Mouse (Mus musculus): ENCODE results near the gene Tnnt3.

The Tnnt3 gene

DNA sequence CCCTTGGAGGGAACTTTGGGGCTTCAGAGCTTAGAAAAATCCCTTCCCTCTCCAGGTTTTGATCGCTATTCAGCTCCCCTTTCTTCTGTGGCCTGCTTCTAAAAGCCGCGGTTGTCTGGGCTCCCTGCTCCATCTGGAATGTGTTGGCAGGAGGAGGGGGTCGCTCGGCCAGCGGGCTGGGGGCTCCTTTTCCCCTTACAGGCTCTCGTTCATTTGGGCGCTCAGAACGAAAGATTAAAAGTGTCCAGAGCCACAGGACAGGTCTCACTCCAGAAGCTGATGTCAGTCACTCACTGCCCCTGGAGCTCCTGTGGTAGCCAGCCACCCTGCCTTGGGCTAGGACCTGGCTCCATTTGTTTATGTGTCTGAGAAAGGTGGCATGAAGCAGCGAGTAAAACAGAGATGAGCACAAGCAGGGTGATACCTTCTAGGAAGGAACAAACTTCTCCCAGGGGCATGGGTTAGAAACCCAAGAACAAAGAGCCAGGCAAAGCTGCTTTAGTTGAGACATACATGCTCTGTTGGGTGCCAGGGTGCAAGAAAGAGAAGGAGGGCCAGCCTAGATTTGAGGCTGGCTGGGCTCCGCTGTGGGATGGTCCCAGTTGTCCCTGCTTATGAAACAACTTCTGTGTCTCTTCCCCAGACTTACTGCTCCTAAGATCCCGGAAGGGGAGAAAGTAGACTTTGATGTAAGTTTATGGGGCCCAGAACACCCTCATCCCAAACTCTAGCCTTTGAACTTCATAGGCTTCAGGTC, 11.6 kb downstream of the Tnnt3 start:
- no peak for DNase-seq

DNA sequence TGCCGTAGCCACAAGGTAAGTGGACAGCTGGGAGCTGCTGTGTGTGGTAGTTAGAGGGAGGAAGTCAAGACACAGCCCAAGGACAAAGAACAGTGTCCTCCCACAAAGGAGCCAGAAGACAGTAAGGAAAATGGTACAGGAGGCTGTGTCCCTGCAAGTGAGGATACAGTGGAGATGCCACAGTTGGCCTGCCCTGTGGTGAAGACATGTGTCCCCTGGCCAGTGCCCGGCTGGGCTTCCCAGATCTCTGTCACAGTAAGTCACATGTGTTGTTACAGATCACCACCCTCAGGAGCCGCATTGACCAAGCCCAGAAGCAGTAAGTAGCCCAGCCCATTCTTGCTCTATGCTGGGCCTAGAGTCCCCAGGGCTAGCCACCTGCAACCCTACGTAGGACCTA, 15.4 kb downstream of the Tnnt3 start:
- DNase-seq: no peak

DNA sequence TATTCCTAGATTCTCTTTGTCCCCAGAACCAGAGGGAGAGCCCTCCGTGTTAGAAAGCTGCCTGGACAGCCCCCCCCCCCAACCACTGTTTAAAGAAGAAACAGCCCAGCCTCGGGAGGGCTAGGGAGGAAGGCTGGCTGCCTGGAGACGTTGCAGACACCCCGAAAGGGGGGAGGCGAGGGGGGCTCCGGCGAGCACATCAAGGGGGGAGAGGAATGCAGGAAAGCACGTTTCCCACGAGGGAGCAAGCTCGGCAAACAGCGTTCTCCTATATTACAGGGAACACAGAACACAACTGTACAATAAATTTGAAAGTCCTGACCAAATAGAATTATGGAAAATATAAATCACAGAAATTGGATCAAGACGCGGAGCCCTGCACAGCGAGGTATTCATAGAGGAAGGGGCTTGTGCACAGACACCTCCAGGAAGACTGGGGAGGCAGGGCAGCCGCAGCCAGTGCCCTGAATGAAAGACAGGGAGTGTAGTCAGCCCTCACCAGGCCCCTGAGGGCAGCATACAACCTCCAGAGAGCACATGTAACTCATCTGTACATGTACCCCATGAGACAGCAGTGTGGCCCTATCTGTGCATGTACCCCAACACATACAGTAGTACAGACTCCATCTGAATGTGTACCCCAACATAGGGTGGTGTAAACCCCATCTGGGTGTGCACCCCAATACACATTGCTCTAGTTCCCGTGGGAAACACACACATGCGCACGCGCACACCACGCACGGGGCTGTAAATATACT, 17.8 kb downstream of the Tnnt3 start:
- no peak for DNase-seq

DNA sequence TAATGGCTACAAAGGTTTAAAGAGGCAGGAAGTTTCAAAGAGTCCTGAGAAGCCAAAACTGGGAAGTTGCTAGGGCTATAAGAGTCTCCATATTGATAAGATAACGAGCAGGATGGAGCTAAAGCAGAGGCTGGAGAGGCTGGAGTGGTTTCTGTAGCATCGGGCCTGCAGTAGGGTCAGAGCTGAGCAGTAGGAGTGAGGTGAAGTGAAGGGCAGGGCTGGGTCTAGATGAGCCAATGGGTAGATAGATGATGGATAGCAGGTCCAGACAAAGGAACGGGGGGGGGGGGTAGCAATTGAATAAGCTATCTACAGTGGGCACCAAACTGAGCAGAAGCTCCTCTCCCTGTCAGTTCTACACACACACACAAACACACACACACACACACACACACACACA, 18.9 kb downstream of the Tnnt3 start:
- DNase-seq: no peak

DNA sequence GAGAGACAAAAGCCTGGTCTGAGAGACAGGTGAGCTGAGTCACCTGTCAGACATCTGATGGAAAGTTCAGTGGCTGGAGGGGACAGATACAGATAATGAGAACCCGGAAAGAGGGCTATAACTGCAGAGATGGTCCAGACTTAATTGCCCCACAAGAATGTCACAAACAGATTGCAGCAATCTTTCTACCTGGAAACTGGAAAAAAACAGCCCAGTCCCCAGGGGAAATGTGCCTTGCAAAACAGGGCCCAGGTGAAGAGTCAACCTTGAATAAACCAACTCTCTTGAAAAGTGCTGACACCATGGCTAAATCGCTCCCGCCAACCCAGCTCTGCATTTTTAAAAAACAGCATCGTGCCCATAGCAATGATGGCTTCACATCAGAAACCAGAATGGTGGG, 21.7 kb downstream of the Tnnt3 start:
- no peak for DNase-seq

DNA sequence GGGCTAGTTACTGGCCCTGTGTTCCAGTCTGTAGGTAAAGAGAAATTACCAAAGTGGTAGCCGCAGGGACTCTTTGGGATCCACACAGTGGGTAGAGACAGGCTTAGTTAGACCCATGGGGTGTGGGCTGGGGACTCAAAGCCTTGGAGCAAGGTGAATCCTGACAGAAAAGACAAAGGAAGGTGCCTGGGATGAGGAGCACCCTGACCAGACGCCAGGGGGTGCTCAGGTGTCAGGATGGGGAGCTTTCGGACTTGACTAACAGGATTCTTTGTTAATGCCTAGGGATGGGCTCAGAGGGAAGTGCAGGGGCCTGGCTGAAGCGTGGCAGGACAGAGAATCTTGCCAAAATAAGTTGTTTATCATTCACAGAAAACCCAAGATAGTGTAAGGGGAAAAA, 23.7 kb downstream of the Tnnt3 start:
- peak; percentile 21 for DNase-seq

DNA sequence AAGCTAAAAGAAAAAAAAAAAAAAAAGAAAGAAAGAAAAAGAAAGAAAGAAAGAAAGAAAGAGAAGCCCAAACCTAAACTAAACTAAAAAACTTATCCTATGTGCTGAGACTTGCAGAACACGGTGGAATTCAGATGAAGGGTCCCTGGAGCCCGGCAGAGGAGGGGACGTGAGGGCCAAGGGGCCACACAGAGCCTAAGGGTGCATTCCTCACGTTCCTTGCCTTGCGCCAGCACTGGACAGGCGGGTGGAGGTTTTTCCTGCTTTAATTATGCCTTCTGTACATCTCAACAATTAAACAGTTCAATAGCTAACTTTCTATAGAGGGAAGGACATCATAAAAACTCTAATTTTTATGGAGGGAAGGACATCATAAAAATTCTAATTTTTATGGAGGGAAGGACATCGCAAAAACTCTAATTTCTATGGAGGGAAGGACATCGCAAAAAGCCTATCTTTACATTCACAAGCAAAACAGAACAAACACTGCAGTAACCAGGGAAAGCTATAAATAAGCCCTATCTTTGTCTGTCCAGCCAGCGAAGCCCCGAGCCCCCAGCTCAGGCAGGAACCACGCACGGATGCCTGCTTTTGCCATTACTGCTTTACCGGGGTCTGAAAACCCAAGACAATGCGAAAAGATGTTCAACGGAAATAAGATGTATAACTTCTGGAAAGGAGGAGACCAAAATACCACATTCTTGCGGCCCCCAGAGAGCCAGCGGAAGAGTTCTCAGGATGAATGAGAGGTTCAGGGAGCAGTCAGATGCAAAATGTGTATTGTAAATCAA, 24.8 kb downstream of the Tnnt3 start:
- DNase-seq: no peak

DNA sequence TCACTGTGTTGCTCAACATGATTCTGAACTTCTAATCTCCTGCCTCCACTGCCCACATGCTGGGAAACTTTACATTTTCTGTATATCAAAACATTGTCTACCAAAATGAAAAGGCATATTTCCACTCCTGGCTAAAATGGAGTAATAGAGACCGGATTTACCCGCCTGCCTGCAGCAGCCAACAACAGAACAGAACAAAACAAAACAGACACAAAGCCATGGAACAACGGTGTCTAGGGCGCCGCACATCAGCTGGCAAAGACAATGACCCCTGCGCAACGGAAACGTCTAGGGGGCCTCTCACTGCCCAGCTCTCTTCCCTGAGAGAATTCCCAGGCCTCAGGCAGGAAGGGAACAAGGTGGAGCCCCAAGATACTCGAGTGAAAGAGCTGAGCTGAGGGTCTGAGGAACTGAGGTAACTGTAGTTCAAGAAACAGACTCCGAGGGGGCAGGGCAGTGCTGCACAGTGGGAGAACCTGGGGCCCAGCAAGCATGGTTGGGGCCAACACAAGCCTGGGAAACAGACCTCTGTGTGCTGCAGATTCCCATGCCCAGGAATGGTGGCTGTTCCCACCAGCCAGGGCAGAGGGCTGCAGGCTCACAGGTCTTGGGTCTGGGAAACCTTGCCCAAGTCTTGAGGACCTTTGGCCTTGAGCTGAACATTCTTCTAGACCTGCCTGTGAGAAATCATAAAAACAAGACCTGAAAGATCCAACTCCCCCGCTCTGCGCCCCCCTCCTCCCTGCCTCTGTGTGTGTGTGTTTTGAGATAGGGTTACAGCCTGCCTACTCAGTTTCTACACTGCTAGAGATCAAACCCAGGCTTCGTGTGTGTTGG, 26.9 kb downstream of the Tnnt3 start:
- no peak for DNase-seq

DNA sequence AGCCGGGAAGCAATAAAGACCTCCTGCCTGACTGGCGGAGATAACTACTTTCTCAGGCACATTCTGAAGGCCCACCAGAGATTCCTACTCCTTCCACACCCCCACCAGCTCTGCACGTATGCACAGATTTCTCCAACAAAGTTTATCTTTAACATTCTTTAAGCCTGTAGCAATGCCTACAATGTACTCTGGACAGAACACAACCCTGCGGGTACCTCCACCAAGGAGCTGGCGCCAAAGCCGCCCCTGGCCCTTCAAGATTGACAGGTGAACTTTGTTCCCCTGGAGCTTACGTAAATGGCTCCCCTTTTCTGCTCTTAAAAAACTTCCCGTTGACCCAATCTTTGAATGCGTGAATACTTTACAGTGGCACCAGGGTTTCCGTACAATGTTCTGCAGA, 30.7 kb downstream of the Tnnt3 start:
- DNase-seq: no peak

DNA sequence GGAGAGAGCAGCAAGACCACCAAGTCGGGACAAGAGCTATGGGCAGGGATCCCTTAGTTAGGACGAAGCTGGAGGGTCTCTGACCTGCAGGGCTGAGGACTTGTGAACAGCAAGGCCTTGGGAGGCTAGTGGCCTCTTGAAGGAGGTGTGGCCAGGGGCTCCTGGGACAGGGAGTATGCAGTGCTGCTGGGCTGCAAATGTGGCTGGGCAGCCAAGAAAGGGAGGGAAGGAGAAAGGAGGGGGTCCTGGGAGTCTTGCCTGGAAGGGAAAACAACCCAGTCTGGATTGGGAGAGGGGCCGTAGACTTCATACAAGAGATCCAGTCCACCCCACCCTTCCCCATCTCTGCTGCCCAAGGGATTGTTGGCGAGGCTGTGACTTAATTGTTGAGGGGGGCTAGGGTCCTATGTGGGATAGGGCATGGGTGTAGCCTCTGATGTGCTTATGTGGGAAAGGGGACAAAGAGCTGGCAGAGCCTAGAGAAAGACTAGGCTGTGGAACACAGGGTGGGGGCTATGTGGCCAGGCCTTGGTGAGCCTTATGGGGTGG, 33.4 kb downstream of the Tnnt3 start:
- no peak for DNase-seq

DNA sequence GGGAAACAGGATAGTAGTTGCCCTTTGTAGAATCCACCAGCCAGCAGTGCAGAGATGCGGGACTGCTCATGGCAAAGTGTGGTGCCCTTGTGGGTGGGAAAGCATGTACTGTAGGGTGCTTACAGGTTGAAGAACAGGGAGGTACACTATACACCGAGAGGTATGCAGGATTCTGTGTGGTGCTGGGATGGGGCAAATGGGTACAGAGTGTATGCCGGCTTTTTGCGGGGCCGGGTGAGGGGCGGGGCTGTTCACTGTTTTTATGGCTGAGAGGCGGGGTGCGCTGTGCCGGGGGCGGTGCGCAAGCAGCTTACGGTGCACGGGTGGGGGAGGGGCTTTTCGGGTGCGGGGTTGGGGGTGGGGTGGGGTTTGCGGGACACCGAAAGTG, 34.0 kb downstream of the Tnnt3 start, which contains the start of gene Mrpl23:
Mrpl23 (plus strand) TSS at position 16 of the 388 bp plus-strand sequence.
- DNase-seq: no peak

DNA sequence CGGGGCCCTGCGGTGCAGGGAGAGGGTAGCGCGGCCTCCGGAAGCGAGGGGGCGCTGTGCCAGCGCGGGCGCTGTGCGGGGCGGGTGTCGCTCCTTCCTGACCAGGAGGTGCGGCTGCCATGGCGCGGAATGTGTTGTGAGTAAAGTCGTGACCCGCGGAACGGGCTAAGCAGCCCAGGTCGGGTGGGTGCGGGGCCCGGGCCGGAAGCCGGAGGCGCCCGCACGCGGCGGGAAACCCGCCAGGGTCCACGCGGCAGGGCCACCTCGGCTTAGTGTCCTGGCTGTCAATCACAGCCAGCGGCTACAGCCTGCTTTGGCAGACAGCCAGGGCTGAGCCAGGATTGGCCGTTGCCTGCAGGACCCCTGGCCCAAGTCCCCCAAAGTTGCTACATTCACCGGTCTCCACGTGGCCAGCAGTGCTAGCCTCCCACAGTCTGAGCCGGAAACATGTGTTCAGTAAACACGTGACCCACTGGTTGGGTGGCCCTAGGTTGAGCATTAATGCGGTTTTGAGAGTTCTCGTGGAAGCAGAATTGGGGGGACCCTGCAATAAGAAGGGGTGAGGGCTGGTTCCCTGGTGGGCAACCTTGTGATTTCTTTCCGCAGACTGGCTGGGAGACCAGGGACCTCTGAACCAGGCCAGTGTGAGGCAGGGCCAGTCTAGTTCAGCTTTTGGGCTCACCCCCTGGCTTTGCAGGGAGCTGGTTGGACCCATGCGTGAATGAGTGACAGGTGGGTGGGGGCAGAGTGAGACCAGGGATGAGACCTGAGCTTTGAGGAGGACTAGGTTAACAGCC, 34.6 kb downstream of the Tnnt3 start:
- DNase-seq: peak; percentile 83

DNA sequence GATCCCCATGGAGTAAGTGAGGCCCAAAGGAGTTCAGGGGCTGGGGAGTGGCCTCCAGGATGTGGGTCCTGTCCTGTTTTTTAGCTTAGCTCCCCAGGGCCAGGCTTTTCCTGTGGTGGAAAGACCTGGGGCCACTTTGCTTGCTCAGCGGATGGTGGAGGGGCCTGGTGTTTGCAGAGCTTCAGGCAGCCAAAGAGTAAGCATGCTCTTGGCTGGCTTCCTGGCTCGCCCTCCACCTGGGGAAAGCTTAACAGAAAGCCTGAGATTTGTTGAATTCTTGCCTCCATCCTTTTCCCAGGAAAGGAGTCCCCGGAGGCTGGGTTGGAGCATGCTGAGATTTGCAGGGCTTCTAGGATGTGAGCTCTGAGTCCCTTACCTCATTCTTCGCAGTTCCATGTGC, 36.5 kb downstream of the Tnnt3 start:
- no peak for DNase-seq

DNA sequence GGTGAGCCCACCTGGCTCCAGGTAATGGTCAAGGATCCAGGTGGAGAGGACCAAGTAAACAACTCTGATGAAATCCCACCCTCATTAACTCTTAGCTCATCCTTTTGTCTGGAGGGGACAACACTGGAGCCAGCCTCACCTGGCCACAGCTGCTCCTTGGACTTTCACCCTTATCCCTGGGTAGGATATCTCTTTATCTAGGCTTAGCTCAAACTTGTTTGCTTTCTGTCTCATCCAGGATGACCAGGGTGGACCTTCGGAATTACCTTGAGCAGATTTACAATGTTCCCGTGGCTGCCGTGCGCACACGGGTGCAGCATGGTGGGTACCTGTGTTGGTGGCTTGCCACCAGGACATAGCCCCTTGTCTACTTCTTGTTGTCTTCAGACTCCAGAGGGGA, 37.2 kb downstream of the Tnnt3 start:
- no peak for DNase-seq

DNA sequence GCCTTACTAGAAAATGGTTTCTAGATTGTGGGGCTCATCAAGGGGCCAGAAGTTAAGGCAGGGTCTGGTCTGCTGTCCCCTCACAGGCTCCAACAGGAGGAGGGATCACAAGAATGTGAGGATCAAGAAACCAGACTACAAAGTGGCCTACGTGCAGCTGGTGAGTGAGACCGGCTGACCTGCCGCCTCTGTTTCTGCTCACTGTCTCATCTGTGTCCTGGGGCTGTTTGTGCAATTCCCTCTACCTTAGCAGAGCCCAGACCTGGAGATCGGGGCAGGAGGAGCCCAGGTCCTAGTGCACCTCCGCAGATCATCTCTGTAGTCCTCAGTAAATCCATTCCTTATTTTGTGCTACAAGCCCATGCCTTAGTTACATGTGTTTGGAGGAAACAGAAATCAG, 38.5 kb downstream of the Tnnt3 start:
- DNase-seq: no peak

DNA sequence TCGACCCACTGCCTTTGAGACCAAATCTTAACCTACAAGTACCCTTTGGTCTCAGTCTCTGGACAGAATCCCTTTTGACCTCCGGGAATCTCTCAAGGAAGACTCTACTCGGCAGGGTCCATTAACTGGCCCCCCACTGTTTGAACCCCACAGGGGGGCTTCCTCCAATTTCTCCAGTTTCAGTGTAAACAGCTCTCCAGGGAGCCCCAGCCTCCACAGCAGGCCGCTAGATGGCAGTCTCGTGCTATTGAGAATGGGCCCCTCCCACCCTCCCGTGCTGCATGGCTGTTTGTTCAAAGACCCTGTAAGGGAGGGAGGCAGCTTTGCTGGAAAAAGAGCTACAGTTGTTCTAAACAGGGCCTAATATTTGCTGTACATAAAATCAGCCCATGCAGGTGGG, 39.2 kb downstream of the Tnnt3 start:
- DNase-seq: peak; percentile 43

DNA sequence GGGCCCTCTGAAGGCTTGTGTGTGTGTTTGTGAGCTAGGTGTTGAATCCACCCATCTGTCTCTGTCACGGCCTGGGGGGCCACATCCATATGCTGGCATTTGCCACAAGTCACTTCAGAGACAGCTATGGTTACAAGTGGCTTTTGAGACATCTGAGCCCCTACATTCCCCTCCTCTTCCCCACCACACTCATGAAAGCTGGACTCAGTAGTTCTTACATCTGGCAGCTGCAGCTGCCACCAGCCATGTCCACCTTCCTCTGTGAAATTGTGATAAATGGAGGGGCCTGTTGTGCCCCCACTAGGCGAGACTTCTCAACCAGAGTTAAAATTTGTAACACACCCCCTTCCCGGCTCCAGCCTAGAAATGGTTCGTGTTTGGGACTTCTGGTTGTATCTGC, 39.7 kb downstream of the Tnnt3 start:
- no peak for DNase-seq

DNA sequence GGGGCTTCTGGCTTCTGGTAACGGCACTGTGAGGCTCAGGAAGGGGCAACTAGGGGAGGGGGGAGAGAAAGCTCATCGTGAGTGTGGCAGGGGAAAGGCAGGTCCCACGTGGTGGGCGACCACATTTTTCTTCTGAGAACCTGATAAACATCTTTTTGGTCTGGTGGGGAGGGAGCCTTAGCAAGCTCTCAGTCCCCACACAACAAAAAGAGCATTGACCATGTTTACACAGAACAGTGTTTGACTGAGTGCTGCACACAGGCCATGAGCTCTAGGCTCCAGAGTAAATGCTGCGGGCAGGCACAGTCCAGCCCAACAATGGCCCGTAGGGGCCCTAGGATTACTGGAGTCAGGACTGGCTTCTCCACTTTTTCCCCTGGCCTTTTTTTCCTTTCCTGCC, 40.1 kb downstream of the Tnnt3 start:
- DNase-seq: no peak

DNA sequence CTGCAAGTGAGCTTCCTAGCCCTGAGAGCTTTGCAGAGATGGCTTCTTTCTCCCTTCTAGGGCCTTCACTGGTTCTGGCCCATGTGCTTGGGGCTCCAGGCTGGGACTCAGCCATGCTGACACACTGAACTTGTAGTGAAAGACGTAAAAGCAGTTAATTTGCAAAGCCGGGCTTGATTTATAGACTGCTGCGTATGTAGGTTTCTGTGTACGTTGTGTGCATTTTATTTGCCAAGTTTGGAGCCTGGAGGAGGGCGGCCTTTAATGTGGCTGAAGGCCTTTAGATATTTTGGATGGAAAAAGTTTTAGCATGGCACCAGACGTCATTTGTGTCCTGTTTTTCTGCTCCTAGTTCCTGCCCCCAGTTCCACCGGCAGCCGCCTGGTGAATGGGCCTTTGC, 41.2 kb downstream of the Tnnt3 start:
- no peak for DNase-seq

DNA sequence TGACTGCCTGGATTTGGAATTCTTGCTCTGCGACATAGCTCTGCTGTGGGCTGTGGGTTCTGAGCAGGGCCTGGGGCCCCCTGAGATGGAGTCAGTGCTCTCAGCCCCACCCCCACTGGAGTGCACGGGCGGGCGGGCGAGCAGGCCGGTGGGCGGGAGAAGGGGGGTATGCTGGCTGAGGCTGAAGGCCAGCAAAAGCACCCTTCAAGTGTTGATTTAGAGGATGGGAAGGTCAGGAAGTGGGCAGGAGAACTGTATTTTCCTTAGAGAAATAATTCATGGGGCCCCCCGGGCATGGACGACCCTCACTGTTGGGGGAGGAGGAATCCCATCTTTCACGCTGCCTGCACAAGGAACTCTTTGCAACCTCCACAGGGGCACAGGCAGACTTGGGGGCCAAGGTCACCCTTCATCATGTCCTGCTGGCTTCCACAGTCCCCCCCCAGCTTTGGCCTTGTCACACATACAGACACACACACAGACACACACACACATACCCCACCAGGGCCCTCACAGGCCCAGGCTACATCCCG, 44.2 kb downstream of the Tnnt3 start:
- no peak for DNase-seq

DNA sequence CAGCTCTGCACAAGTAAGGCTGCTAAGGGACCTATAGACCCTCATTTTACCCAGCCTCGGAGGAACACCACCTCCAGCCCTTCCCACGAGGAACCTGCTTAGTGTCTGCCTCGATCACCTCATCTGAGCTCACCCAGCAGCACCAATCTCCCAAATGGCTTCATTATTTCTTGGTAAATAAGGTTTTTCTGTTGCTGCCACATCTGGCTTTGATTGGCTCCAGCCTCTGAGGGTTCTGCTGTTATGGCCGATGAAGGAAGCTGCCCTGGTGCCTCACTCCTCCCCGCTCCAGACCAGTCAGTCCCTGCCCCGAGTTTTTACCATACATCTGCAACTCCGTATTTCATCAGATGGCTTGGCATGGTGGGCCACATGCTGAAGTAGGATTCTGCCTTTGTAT, 47.3 kb downstream of the Tnnt3 start:
- no peak for DNase-seq

All from kidney, adult 9 months (tissue).